15 mouse cellular contexts compared by ENCODE assay signal in genomic region chr2:17669000-17669399, GRCm38 (mm10).
DNase-seq lines count a peak whose midpoint lies in the region; ATAC-seq and TF ChIP-seq lines count a peak whose summit lies in the region.
"Had no signal": no experiment of that assay in that cellular context is flagged by ENCODE, and none has a peak within 500 bp of the region (broad histone marks: within the 10 kb centered on the region; RNA-seq: fewer than 3 reads in every experiment).

No protein-coding gene starts in this region.

- H3K27me3 ChIP-seq in forebrain, embryonic 15.5 days: no peaks in the 10 kb centered on the region
- H3K27me3 ChIP-seq in hindbrain, postnatal 0 days (ENCODE audit: insufficient read depth, low read length): no peaks in the 10 kb centered on the region
- H3K27me3 ChIP-seq in neural tube, embryonic 14.5 days (ENCODE audit: control insufficient read depth, insufficient read depth, low read length): no peaks in the 10 kb centered on the region
- H3K27me3 ChIP-seq: CH12.LX; embryonic facial prominence, embryonic 13.5 days; Patski had no signal

- H3K36me3 ChIP-seq in forebrain, embryonic 15.5 days: no peaks in the 10 kb centered on the region
- no peaks in the 10 kb centered on the region for H3K36me3 ChIP-seq in hindbrain, postnatal 0 days (ENCODE audit: insufficient read depth, low read length)
- no peaks in the 10 kb centered on the region for H3K36me3 ChIP-seq in neural tube, embryonic 14.5 days (ENCODE audit: control insufficient read depth, insufficient read depth, low read length)
- H3K36me3 ChIP-seq: embryonic facial prominence, embryonic 13.5 days had no signal

- no peak overlapping the region for H3K4me3 ChIP-seq in forebrain, embryonic 15.5 days
- no peak overlapping the region for H3K4me3 ChIP-seq in hindbrain, postnatal 0 days (ENCODE audit: low read length)
- H3K4me3 ChIP-seq in neural tube, embryonic 14.5 days (ENCODE audit: low read depth, low read length): no peak overlapping the region
- H3K4me3 ChIP-seq: embryonic facial prominence, embryonic 13.5 days had no signal

- peaks cover 19% of the 10 kb centered on the region for H3K4me1 ChIP-seq in forebrain, embryonic 15.5 days
- H3K4me1 ChIP-seq in hindbrain, postnatal 0 days (ENCODE audit: insufficient read depth, low read length): peaks cover 10% of the 10 kb centered on the region; the same call in 1 of the 2 replicates
- no peaks in the 10 kb centered on the region for H3K4me1 ChIP-seq in neural tube, embryonic 14.5 days (ENCODE audit: control insufficient read depth, insufficient read depth, low read length)

- WGBS in forebrain, embryonic 15.5 days: 28% methylated on average over 2 of the region's 2 CpGs
- 36% methylated on average over 2 of the region's 2 CpGs for WGBS in hindbrain, postnatal 0 days
- 42% methylated on average over 2 of the region's 2 CpGs for WGBS in neural tube, embryonic 14.5 days

- no peak for TF ChIP-seq CTCF in hindbrain, postnatal 0 days (IDR thresholded peaks at IDR 0.05; ENCODE audit: low read depth)

- intact Hi-C loops in left cerebral cortex, postnatal 14 days (cut with DNase I): no loop called here
- intact Hi-C loops in left cerebral cortex, postnatal 10 days (cut with DNase I): loop anchor here (5.0 kb wide), 1 partner anchor 58 kb away; no protein-coding TSS in a partner anchor

- ATAC-seq in forebrain, embryonic 15.5 days (replicated peaks): peak; percentile 26; the same call in 1 of the 2 replicates
- ATAC-seq in hindbrain, postnatal 0 days: peak; percentile 54; the same call in 1 of the 2 replicates
- ATAC-seq in neural tube, embryonic 14.5 days (ENCODE audit: low read depth): no peak
- ATAC-seq: intestine, embryonic 16.5 days; Patski had no signal

- H3K9ac ChIP-seq in forebrain, embryonic 15.5 days (replicated peaks): no peak overlapping the region
- H3K9ac ChIP-seq in hindbrain, postnatal 0 days (replicated peaks; ENCODE audit: low read length): no peak overlapping the region
- no peak overlapping the region for H3K9ac ChIP-seq in neural tube, embryonic 14.5 days (replicated peaks; ENCODE audit: low read depth, low read length)
- H3K9ac ChIP-seq: embryonic facial prominence, embryonic 13.5 days; liver, embryonic 14.5 days had no signal

- no peaks in the 10 kb centered on the region for H3K9me3 ChIP-seq in forebrain, embryonic 15.5 days
- no peaks in the 10 kb centered on the region for H3K9me3 ChIP-seq in hindbrain, postnatal 0 days (ENCODE audit: low read length)
- H3K9me3 ChIP-seq in neural tube, embryonic 14.5 days (ENCODE audit: control insufficient read depth, low read length): no peaks in the 10 kb centered on the region
- H3K9me3 ChIP-seq: embryonic facial prominence, embryonic 13.5 days had no signal

- no peak overlapping the region for H3K4me2 ChIP-seq in forebrain, embryonic 15.5 days (replicated peaks)
- no peak overlapping the region for H3K4me2 ChIP-seq in hindbrain, postnatal 0 days (ENCODE audit: low read depth, low read length)
- H3K4me2 ChIP-seq in neural tube, embryonic 14.5 days (ENCODE audit: low read depth, low read length): peak overlapping the region; percentile 41; the same call in 1 of the 2 replicates
- H3K4me2 ChIP-seq: embryonic facial prominence, embryonic 13.5 days had no signal

- H3K27ac ChIP-seq in forebrain, embryonic 15.5 days (replicated peaks): peak overlapping the region; percentile 57
- H3K27ac ChIP-seq in hindbrain, postnatal 0 days: peak overlapping the region; percentile 65
- 0 out of 2 replicates have a peak overlapping the region, but pooled peaks have one; percentile 35 for H3K27ac ChIP-seq in neural tube, embryonic 14.5 days (ENCODE audit: low read depth, low read length)
- H3K27ac ChIP-seq: embryonic facial prominence, embryonic 13.5 days; liver, embryonic 14.5 days had no signal

- DNase-seq in left cerebral cortex, postnatal 14 days (ENCODE audit: low spot score in 2 of 2): peak; percentile 12 to 18
- no peak for DNase-seq in left cerebral cortex, postnatal 10 days (ENCODE audit: extremely low spot score in 1 of 2, low spot score in 2 of 2)
- DNase-seq in hindbrain, postnatal 0 days (ENCODE audit: low spot score): no peak
- DNase-seq in spleen, postnatal 14 days (ENCODE audit: low spot score in 2 of 2): no peak
- DNase-seq in gastrocnemius, adult 8-10 months (ENCODE audit: low spot score in 2 of 2): no peak
- DNase-seq: cerebellum, postnatal 36 days; kidney, postnatal 14 days; lung, postnatal 36 days had no signal

Comparison
In these comparisons a context has a peak if more than half of its experiments do, and no peak if none do; other contexts are left out.
1. DNase-seq: peak in left cerebral cortex, postnatal 14 days (2 of 2); none in left cerebral cortex, postnatal 10 days (0 of 2), hindbrain, postnatal 0 days (single experiment), spleen, postnatal 14 days (0 of 2) and gastrocnemius, adult 8-10 months (0 of 2).
2. Peak in every context shown above with its lines, with median percentiles within 50 percentile points of each other: H3K27ac ChIP-seq.